In genomic region chr3:61393520-61393919, GRCm38 (mm10) we compare ENCODE assay signal across 30 mouse cellular contexts. TPM values are rescaled to one million over a fixed set of nuclear protein-coding genes. Genes with fewer than 3 reads are reported as not detected.
DNase-seq lines count a peak whose midpoint lies in the region; ATAC-seq and TF ChIP-seq lines count a peak whose summit lies in the region.
"Had no signal": no experiment of that assay in that cellular context is flagged by ENCODE, and none has a peak within 500 bp of the region (broad histone marks: within the 10 kb centered on the region; RNA-seq: fewer than 3 reads in every experiment).

No protein-coding gene starts in this region.

- TF ChIP-seq POLR2A in MEL (IDR thresholded peaks at IDR 0.05; ENCODE audit: control insufficient read depth in 1 of 2, insufficient read depth in 1 of 2, low read depth in 1 of 2, low read length in 2 of 2, poor library complexity in 1 of 2) = no peak
- no peak for TF ChIP-seq POLR2A in bone marrow macrophage, adult 2 months (IDR thresholded peaks at IDR 0.05; ENCODE audit: borderline replicate concordance, low read depth, low read length)

- H3K79me2 ChIP-seq in MEL (ENCODE audit: control insufficient read depth, insufficient read depth, low read length, poor library complexity) = no peaks in the 10 kb centered on the region

- no peak overlapping the region for H3K27ac ChIP-seq in MEL (ENCODE audit: control insufficient read depth, low read depth, low read length)
- H3K27ac ChIP-seq in bone marrow macrophage, adult 2 months (ENCODE audit: insufficient read depth, low read depth, low read length) = peak overlapping the region; percentile 13
- H3K27ac ChIP-seq: embryonic facial prominence, embryonic 10.5 days; embryonic facial prominence, embryonic 13.5 days; forebrain, embryonic 12.5 days; forebrain, embryonic 15.5 days; hindbrain, embryonic 10.5 days; hindbrain, embryonic 13.5 days; intestine, embryonic 15.5 days had no signal

- peak overlapping the region in 1 of 2 experiments; percentile 56; a peak in 2 of 4 replicates for H3K4me3 ChIP-seq in MEL (ENCODE audit: control insufficient read depth in 1 of 2, insufficient read depth in 1 of 2, low read depth in 2 of 2, low read length in 2 of 2)
- no peak overlapping the region for H3K4me3 ChIP-seq in bone marrow macrophage, adult 2 months (ENCODE audit: insufficient read depth, low read length)
- H3K4me3 ChIP-seq: embryonic facial prominence, embryonic 10.5 days; embryonic facial prominence, embryonic 13.5 days; erythroblast, embryonic 14.5 days; forebrain, embryonic 12.5 days; forebrain, embryonic 15.5 days; hindbrain, embryonic 10.5 days; hindbrain, embryonic 13.5 days; intestine, embryonic 15.5 days had no signal

- peak; percentile 55 for ATAC-seq in megakaryocyte, adult 5-6 weeks (ENCODE audit: poor library complexity, severe bottlenecking)
- ATAC-seq in megakaryocyte-erythroid progenitor cell, adult 5-6 weeks (replicated peaks; ENCODE audit: low FRiP score, low TSS enrichment, poor library complexity, severe bottlenecking) = no peak
- ATAC-seq: activated CD4-positive, CD25-positive, alpha-beta regulatory T cell, adult 4 months; CD4-positive, CD25-positive, alpha-beta regulatory T cell, adult 4 months; forebrain, embryonic 15.5 days; hindbrain, embryonic 16.5 days; intestine, embryonic 15.5 days had no signal

- no peaks in the 10 kb centered on the region for H3K9me3 ChIP-seq in MEL (replicated peaks; ENCODE audit: insufficient read depth, low read length)
- H3K9me3 ChIP-seq: embryonic facial prominence, embryonic 10.5 days; embryonic facial prominence, embryonic 13.5 days; forebrain, embryonic 12.5 days; forebrain, embryonic 15.5 days; hindbrain, embryonic 10.5 days; hindbrain, embryonic 13.5 days; intestine, embryonic 15.5 days had no signal

- no peak for TF ChIP-seq CTCF in MEL (IDR thresholded peaks at IDR 0.05 in 2 of 3, conservative IDR thresholded peaks at IDR 0.05 in 1 of 3; ENCODE audit: control insufficient read depth in 1 of 3, insufficient read depth in 1 of 3, low read depth in 2 of 3, low read length in 3 of 3, poor library complexity in 1 of 3, severe bottlenecking in 1 of 3)
- no peak for TF ChIP-seq CTCF in bone marrow macrophage, adult 2 months (IDR thresholded peaks at IDR 0.05; ENCODE audit: low read depth, low read length)

- H3K27me3 ChIP-seq in MEL (ENCODE audit: control insufficient read depth in 1 of 2, insufficient read depth in 2 of 2, low read length in 2 of 2) = no peaks in the 10 kb centered on the region
- H3K27me3 ChIP-seq: embryonic facial prominence, embryonic 13.5 days; forebrain, embryonic 12.5 days; forebrain, embryonic 15.5 days; hindbrain, embryonic 13.5 days; intestine, embryonic 15.5 days had no signal

- peaks cover 0 to 28% of the 10 kb centered on the region in 2 experiments; a peak in 2 of 4 replicates for H3K36me3 ChIP-seq in MEL (ENCODE audit: control insufficient read depth in 1 of 2, insufficient read depth in 2 of 2, low read length in 2 of 2)
- H3K36me3 ChIP-seq: embryonic facial prominence, embryonic 10.5 days; embryonic facial prominence, embryonic 13.5 days; forebrain, embryonic 12.5 days; forebrain, embryonic 15.5 days; hindbrain, embryonic 10.5 days; hindbrain, embryonic 13.5 days; intestine, embryonic 15.5 days had no signal

- H3K9ac ChIP-seq in MEL (ENCODE audit: control insufficient read depth, low read depth, low read length, poor library complexity, severe bottlenecking) = peak overlapping the region; percentile 9; the same call in 1 of the 2 replicates
- H3K9ac ChIP-seq: embryonic facial prominence, embryonic 13.5 days; forebrain, embryonic 12.5 days; forebrain, embryonic 15.5 days; hindbrain, embryonic 13.5 days; intestine, embryonic 15.5 days had no signal

- peaks cover 18 to 34% of the 10 kb centered on the region in 2 experiments for H3K4me1 ChIP-seq in MEL (ENCODE audit: control insufficient read depth in 1 of 2, insufficient read depth in 2 of 2, low read length in 2 of 2)
- H3K4me1 ChIP-seq in bone marrow macrophage, adult 2 months (ENCODE audit: control insufficient read depth, insufficient read depth, low read length) = peaks cover 63% of the 10 kb centered on the region
- H3K4me1 ChIP-seq: embryonic facial prominence, embryonic 10.5 days; embryonic facial prominence, embryonic 13.5 days; forebrain, embryonic 15.5 days; intestine, embryonic 15.5 days had no signal

- DNase-seq in 416B (ENCODE audit: low read depth) (peak; percentile 36), MEL (ENCODE audit: low read depth, low spot score) (peak; percentile 81)
- DNase-seq in testis, postnatal 14 days (ENCODE audit: low spot score) = no peak
- no peak for DNase-seq in kidney, postnatal 4 days
- DNase-seq in layer of hippocampus, postnatal 36 days = no peak
- DNase-seq: adrenal gland, adult 8-10 months; adrenal gland, postnatal 25 days; cerebellum, adult 18-20 months; cerebellum, adult 9-10 months; cerebellum, postnatal 25 days; gastrocnemius, postnatal 36 days; heart, adult 11 months; heart, postnatal 36 days had no signal

- no peak for TF ChIP-seq RAD21 in MEL (IDR thresholded peaks at IDR 0.05; ENCODE audit: low read depth, low read length)

- no peak for TF ChIP-seq EP300 in MEL (IDR thresholded peaks at IDR 0.05; ENCODE audit: low read depth in 1 of 2, low read length in 2 of 2)

TF ChIP-seq in MEL, 35 proteins besides CTCF, POLR2A, EP300 and RAD21:
- TF ChIP-seq MAX (IDR thresholded peaks at IDR 0.05; ENCODE audit: low read length) (peak; percentile 35; the same call in 1 of the 2 replicates), ELF1 (IDR thresholded peaks at IDR 0.05; ENCODE audit: low read depth, low read length) (0 out of 2 replicates have a peak, but pooled peaks have one; percentile 46), ZMIZ1 (IDR thresholded peaks at IDR 0.05; ENCODE audit: low read depth, low read length) (no peak), MXI1 (IDR thresholded peaks at IDR 0.05; ENCODE audit: low read depth, low read length) (0 out of 2 replicates have a peak, but pooled peaks have one; percentile 31), SIN3A (IDR thresholded peaks at IDR 0.05; ENCODE audit: low read length) (0 out of 2 replicates have a peak, but pooled peaks have one; percentile 60), MYC (IDR thresholded peaks at IDR 0.05; ENCODE audit: low read depth, low read length) (peak; percentile 49; the same call in 1 of the 2 replicates)

RNA-seq across cellular contexts. Expression of gene B430305J03Rik, which starts 27.8 kb away (rescaled TPM):
- 0.82 and 1.2 TPM in 2 replicates for total RNA-seq in MEL (2012; rRNA removed)
- 1 to 10 TPM in 1 of 2 experiments, not detected in 1; 4.2 TPM for polyA plus RNA-seq in MEL (2012; ENCODE audit: insufficient read depth in 1 of 2, insufficient read length in 2 of 2, low read depth in 1 of 2, low replicate concordance in 2 of 2, missing spikeins in 1 of 2)
- 1.9 and 2.7 TPM in 2 replicates for polyA plus RNA-seq in bone marrow macrophage, adult 2 months (2012; ENCODE audit: insufficient read depth, insufficient read length, missing spikeins)
- 0.25 and 0.62 TPM in 2 replicates for total RNA-seq in megakaryocyte, adult 5-6 weeks (2015)
- 0.28 and 0.95 TPM in 2 replicates for total RNA-seq in megakaryocyte, adult 5-6 weeks (2017)
- 0.17 and 0.28 TPM in 2 replicates for total RNA-seq in megakaryocyte-erythroid progenitor cell, adult 5-6 weeks (2014; fragmentation: Nextera tagmentation)
- total RNA-seq in megakaryocyte-erythroid progenitor cell, adult 5-6 weeks (2017) = 0.05 and 0.19 TPM in 2 replicates
- 1 to 10 TPM; 2.4 to 2.7 TPM for total RNA-seq in layer of hippocampus, postnatal 36 days (2021)
- total RNA-seq: gastrocnemius, postnatal 36 days had no signal
- polyA plus RNA-seq: activated CD4-positive, CD25-positive, alpha-beta regulatory T cell, adult 4 months; CD4-positive, CD25-positive, alpha-beta regulatory T cell, adult 4 months; embryonic facial prominence, embryonic 10.5 days; embryonic facial prominence, embryonic 13.5 days; erythroblast, embryonic 14.5 days; forebrain, embryonic 12.5 days; forebrain, embryonic 15.5 days; heart, embryonic 11.5 days; heart, embryonic 14.5 days; heart, postnatal 0 days; hindbrain, embryonic 10.5 days; hindbrain, embryonic 13.5 days; hindbrain, embryonic 16.5 days; intestine, embryonic 15.5 days had no signal

RNA-seq across cellular contexts. Expression of gene Rap2b, which starts 32.1 kb away (rescaled TPM):
- total RNA-seq in MEL (2012; rRNA removed) = 4.4 and 4.7 TPM in 2 replicates
- 1 to 10 TPM in 1 of 2 experiments, not detected in 1; 5.6 TPM for polyA plus RNA-seq in MEL (2012; ENCODE audit: insufficient read depth in 1 of 2, insufficient read length in 2 of 2, low read depth in 1 of 2, low replicate concordance in 2 of 2, missing spikeins in 1 of 2)
- polyA plus RNA-seq in bone marrow macrophage, adult 2 months (2012; ENCODE audit: insufficient read depth, insufficient read length, missing spikeins) = 62.7 and 64.1 TPM in 2 replicates
- total RNA-seq in megakaryocyte, adult 5-6 weeks (2015) = 10.8 and 11.4 TPM in 2 replicates
- 15.0 and 19.4 TPM in 2 replicates for total RNA-seq in megakaryocyte, adult 5-6 weeks (2017)
- 5.1 and 6.0 TPM in 2 replicates for total RNA-seq in megakaryocyte-erythroid progenitor cell, adult 5-6 weeks (2014; fragmentation: Nextera tagmentation)
- 9.6 and 11.4 TPM in 2 replicates for total RNA-seq in megakaryocyte-erythroid progenitor cell, adult 5-6 weeks (2017)
- total RNA-seq in layer of hippocampus, postnatal 36 days (2021) = 10 to 100 TPM; 41.9 to 42.0 TPM

Comparison
In these comparisons a context has a peak if more than half of its experiments do, and no peak if none do; other contexts are left out.
1. DNase-seq: peak in 416B (single experiment) and MEL (single experiment); none in testis, postnatal 14 days (single experiment), kidney, postnatal 4 days (0 of 2) and layer of hippocampus, postnatal 36 days (0 of 2).